Mouse (Mus musculus) left cerebral cortex, adult 2 months (tissue): ENCODE measurements around the gene Wdr59. TPM values are rescaled to one million over a fixed set of nuclear protein-coding genes. Genes with fewer than 3 reads are reported as not detected.
A peak's percentile ranks its signal among the peaks of the same experiment; 100 is the strongest.

Experiments
- DNase-seq, 2 experiments: peaks; one replicate each; pipeline ENCODE4 v3.0.0; 2021 to 2022; ENCODE audit warnings: low spot score in 2 of 2, mixed read lengths in 1 of 2; ENCODE audit errors: extremely low spot score in 1 of 2
- H3K27ac ChIP-seq: fragments of 200-600 bp; 2 replicates; pipeline ENCODE4 v1.8.1; 2022
- H3K4me3 ChIP-seq: fragments of 200-600 bp; 2 replicates; pipeline ENCODE4 v1.8.1; 2022
- CTCF ChIP-seq: fragments of 200-600 bp; IDR thresholded peaks from 2 replicates; pipeline ENCODE4 v1.8.1; 2022; ENCODE audit warnings: antibody characterized with exemption, mild to moderate bottlenecking, moderate library complexity
- intact Hi-C: fragments of 180-260 bp; cut with DNase I; formaldehyde crosslinking; loops from one replicate; pipeline ENCODE4 v1.15.1; 2025
- microRNA-seq, 2 experiments: library from miRNA; unstranded; fragments of <30 nt; microRNA quantifications; one replicate each; pipeline ENCODE4 v1.2.0; 2021
- total RNA-seq, 2 experiments: library from RNA; stranded (reverse); gene quantifications; 2 replicates each; pipeline ENCODE4 v1.2.3; 2021

Gene Wdr59
- total RNA-seq, 2 experiments from 2014 or later: 18.9 to 20.0 TPM

- DNase-seq: no peak
- intact Hi-C loops: no loop called here
- H3K27ac ChIP-seq: no peak overlapping the region
- no peak overlapping the region for H3K4me3 ChIP-seq
- TF ChIP-seq CTCF: no peak
Measured at GRCm38 (mm10) chr8:111424646-111425045, 97.2 kb downstream of the Wdr59 start.

DNA sequence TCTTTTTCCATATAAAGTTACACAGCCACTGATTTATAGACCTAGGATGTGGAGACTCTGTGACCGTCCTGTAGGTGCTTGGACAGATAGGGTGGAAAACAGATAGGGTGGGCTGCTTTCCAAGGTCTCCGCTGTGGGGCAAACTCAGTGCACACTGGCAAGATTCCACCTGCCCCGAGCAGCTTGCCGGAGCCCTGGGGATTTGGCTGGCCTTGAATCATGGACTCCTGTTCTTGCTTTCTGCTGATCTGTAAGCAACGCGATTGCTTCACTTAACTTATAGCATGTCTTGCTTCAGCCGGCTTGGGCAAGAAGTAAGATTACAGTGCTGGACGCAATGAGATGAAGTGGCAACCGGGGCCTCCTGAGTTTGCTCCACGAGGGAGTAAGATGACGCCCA lies 97.7 kb downstream of the Wdr59 start:
- TF ChIP-seq CTCF: no peak
- Histone ChIP-seq H3K4me3 (no peak overlapping the region), H3K27ac (no peak overlapping the region)
- intact Hi-C loops: no loop called here
- DNase-seq: no peak

DNA sequence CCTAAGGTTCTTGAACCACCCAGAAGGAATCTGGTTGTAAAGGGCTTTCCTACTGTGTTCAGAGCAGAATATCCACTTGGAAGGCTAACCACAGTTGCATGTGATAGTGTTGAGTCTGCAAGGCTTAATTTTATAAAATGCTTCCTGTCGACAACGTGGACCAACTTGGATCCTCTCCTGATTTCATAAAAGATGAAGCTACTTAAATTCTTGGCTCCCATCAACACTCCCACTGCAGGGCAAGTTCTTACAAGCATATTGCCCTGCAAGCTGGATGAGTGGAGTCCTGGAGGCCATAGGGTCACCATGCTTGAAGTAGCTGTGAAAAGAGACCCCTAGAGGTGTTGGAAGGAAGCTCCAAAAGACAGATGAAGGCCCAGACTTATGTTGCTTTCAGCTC lies 99.3 kb downstream of the Wdr59 start:
- Histone ChIP-seq H3K4me3 (no peak overlapping the region), H3K27ac (no peak overlapping the region)
- intact Hi-C loops: no loop called here
- no peak for DNase-seq
- no peak for TF ChIP-seq CTCF

GRCm38 (mm10) chr8:111419171-111419570 lies 102.7 kb downstream of the Wdr59 start:
- DNase-seq: no peak
- Histone ChIP-seq H3K4me3 (no peak overlapping the region), H3K27ac (no peak overlapping the region)
- intact Hi-C loops: no loop called here
- no peak for TF ChIP-seq CTCF

DNA sequence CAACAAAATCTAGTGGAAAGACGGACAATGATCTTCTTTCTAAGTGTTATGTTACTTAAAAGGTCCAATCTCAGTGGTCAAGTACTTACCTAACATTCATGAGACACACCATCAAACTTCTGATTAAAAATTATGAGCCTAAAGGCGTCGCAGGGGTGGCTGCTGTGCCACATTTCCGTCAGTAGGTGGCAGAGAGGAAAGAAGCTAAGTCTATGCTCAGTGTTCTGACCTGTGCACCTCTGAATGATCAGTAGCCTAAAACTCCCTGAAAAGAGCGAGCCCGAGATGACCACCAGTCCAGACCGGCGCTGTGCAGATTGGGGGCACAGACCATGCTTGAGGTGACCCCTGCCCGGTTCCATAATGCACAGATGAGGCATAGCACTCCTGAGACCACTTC lies 103.3 kb downstream of the Wdr59 start:
- intact Hi-C loops: no loop called here
- peak; percentile 69 for TF ChIP-seq CTCF
- DNase-seq: peak in 1 of 2 experiments; percentile 12
- no peak overlapping the region for H3K4me3 ChIP-seq
- H3K27ac ChIP-seq: no peak overlapping the region

GRCm38 (mm10) chr8:111417222-111417621 lies 104.7 kb downstream of the Wdr59 start:
- Histone ChIP-seq H3K27ac (no peak overlapping the region), H3K4me3 (no peak overlapping the region)
- no peak for DNase-seq
- intact Hi-C loops: no loop called here
- TF ChIP-seq CTCF: no peak

GRCm38 (mm10) chr8:111403391-111403790 lies 118.5 kb downstream of the Wdr59 start:
- H3K27ac ChIP-seq: no peak overlapping the region
- intact Hi-C loops: no loop called here

More at GRCm38 (mm10) chr8:111403391-111403790, 118.5 kb downstream of the Wdr59 start:
- peak; percentile 43 for TF ChIP-seq CTCF
- no peak for DNase-seq
- no peak overlapping the region for H3K4me3 ChIP-seq

Small RNA genes lying within 50 kb of the gene (microRNA-seq; reads per million reads assigned to microRNA genes)
- 0 reads per million in 2 experiments for gene Mir1957b

Other genes with a start within 250 kb of the Wdr59 start
- gene Rfwd3, start 221.9 kb downstream of the Wdr59 start, total RNA-seq: 10 to 100 TPM; 19.6 to 19.9 TPM
- under 1 TPM; 0.42 to 0.61 TPM for gene Mlkl, start 183.9 kb downstream of the Wdr59 start, total RNA-seq
- 10 to 100 TPM; 12.4 to 13.7 TPM for gene Fa2h, start 128.3 kb downstream of the Wdr59 start, total RNA-seq
- 100 to 1,000 TPM; 166 to 171 TPM for gene Znrf1, start 14.0 kb upstream of the Wdr59 start, total RNA-seq
- 10 to 100 TPM; 10.1 to 10.8 TPM for gene Ldhd, start 108.3 kb upstream of the Wdr59 start, total RNA-seq
- 10 to 100 TPM; 22.0 to 23.5 TPM for gene Zfp1, start 121.3 kb upstream of the Wdr59 start, total RNA-seq
- gene Ctrb1, start 168.9 kb upstream of the Wdr59 start, total RNA-seq: not detected
- 10 to 100 TPM; 49.3 to 54.2 TPM for gene Bcar1, start 221.7 kb upstream of the Wdr59 start, total RNA-seq